Mouse (Mus musculus): Measurements from ENCODE around the gene Krt12. TPM values are rescaled to one million over a fixed set of nuclear protein-coding genes. Genes with fewer than 3 reads are reported as not detected.

Gene Krt12
- polyA plus RNA-seq (2017; shearing (Covaris generic)) = not detected

GRCm38 (mm10) chr11:99422159-99422558 is at the start of gene Krt12:
Krt12 (minus strand) TSS chr11:99422259.

DNA sequence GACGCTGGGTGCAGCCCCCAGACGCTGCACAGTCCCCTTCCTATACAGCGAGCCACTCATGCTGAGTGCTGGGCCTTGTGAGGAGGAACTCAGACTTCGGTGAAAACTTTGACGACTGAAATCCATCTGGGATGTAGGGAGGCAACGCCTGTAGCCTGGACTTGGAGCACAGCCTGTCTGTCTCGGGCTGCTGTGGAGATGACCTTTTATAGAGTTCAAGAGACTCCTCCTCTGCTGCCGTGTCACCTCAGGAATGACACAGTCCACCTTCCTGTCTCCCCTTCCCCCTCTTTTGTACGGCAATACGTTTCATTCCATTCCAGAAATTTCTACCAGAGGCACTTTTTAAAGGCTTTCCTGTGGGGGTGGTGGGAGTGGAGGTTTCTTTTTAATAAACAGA is 15.9 kb upstream of the Krt12 start, which contains the start of gene Krt20:
Gene Krt20 (minus strand): TSS at position 179 of the 400 bp plus-strand sequence.

DNA sequence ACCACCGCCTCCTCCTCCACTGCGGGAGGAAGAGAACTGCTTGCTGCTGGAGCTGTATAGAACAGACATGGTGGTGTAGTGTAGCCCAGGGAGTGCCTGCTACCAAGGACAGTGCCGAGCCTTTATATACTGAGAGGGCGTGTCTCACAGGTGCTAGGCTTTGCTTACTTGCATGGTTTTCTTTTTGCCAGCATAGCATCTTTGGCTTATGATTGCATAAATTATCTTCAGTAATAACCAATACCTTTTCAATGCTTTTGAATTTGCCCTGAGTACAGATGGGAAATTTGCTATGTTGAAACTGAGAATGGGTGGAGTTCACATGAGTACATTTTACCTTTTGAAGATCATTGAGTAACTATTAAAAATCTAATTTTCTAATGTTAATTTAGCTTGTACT is 32.8 kb downstream of the Krt12 start, which contains the start of gene Krt10:
Gene Krt10 (minus strand): TSS at position 101 of the 400 bp plus-strand sequence.

GRCm38 (mm10) chr11:99374803-99375202 is 47.3 kb downstream of the Krt12 start, which contains the start of gene Krt28:
Krt28 (minus strand) TSS chr11:99374903.

Other genes starting within 250 kb of the Krt12 start
- gene Smarce1, start 191.2 kb downstream of the Krt12 start, polyA plus RNA-seq (2017; shearing (Covaris generic)) = 205 TPM
- gene Krt222, start 178.2 kb downstream of the Krt12 start, polyA plus RNA-seq (2017; shearing (Covaris generic)) = 1.2 TPM
- gene Krt24, start 137.0 kb downstream of the Krt12 start, polyA plus RNA-seq (2017; shearing (Covaris generic)) = not detected
- not detected for gene Krt25, start 99.3 kb downstream of the Krt12 start, polyA plus RNA-seq (2017; shearing (Covaris generic))
- gene Krt26, start 84.3 kb downstream of the Krt12 start, polyA plus RNA-seq (2017; shearing (Covaris generic)) = not detected
- not detected for gene Krt27, start 71.2 kb downstream of the Krt12 start, polyA plus RNA-seq (2017; shearing (Covaris generic))
- gene Krt28, start 47.4 kb downstream of the Krt12 start, polyA plus RNA-seq (2017; shearing (Covaris generic)) = not detected
- gene Krt10, start 32.9 kb downstream of the Krt12 start, polyA plus RNA-seq (2017; shearing (Covaris generic)) = 12.6 TPM
- gene Krt20, start 15.9 kb upstream of the Krt12 start, polyA plus RNA-seq (2017; shearing (Covaris generic)) = not detected
- not detected for gene Krt23, start 70.9 kb upstream of the Krt12 start, polyA plus RNA-seq (2017; shearing (Covaris generic))
- gene Krt39, start 99.1 kb upstream of the Krt12 start, polyA plus RNA-seq (2017; shearing (Covaris generic)) = not detected
- gene Krt40, start 120.9 kb upstream of the Krt12 start, polyA plus RNA-seq (2017; shearing (Covaris generic)) = not detected
- gene Krtap3-3, start 128.6 kb upstream of the Krt12 start, polyA plus RNA-seq (2017; shearing (Covaris generic)) = not detected
- gene Krtap3-2, start 134.6 kb upstream of the Krt12 start, polyA plus RNA-seq (2017; shearing (Covaris generic)) = not detected
- not detected for gene Gm11939, start 137.2 kb upstream of the Krt12 start, polyA plus RNA-seq (2017; shearing (Covaris generic))
- gene Krtap3-1, start 144.4 kb upstream of the Krt12 start, polyA plus RNA-seq (2017; shearing (Covaris generic)) = not detected
- not detected for gene Krtap1-5, start 158.8 kb upstream of the Krt12 start, polyA plus RNA-seq (2017; shearing (Covaris generic))
- gene Krtap1-4, start 161.4 kb upstream of the Krt12 start, polyA plus RNA-seq (2017; shearing (Covaris generic)) = not detected
- gene Krtap1-3, start 169.1 kb upstream of the Krt12 start, polyA plus RNA-seq (2017; shearing (Covaris generic)) = not detected
- not detected for gene Krtap9-3, start 175.8 kb upstream of the Krt12 start, polyA plus RNA-seq (2017; shearing (Covaris generic))
- not detected for gene Gm11938, start 181.0 kb upstream of the Krt12 start, polyA plus RNA-seq (2017; shearing (Covaris generic))
- not detected for gene Gm11937, start 187.9 kb upstream of the Krt12 start, polyA plus RNA-seq (2017; shearing (Covaris generic))
- not detected for gene Krtap2-4, start 192.6 kb upstream of the Krt12 start, polyA plus RNA-seq (2017; shearing (Covaris generic))
- gene Gm11562, start 198.2 kb upstream of the Krt12 start, polyA plus RNA-seq (2017; shearing (Covaris generic)) = not detected
- not detected for gene Krtap4-1, start 206.0 kb upstream of the Krt12 start, polyA plus RNA-seq (2017; shearing (Covaris generic))
- not detected for gene Krtap4-2, start 212.8 kb upstream of the Krt12 start, polyA plus RNA-seq (2017; shearing (Covaris generic))
- not detected for gene Krtap4-7, start 221.8 kb upstream of the Krt12 start, polyA plus RNA-seq (2017; shearing (Covaris generic))
- not detected for gene Gm11555, start 228.0 kb upstream of the Krt12 start, polyA plus RNA-seq (2017; shearing (Covaris generic))
- not detected for gene Gm11563, start 236.7 kb upstream of the Krt12 start, polyA plus RNA-seq (2017; shearing (Covaris generic))
- gene Krtap4-6, start 243.7 kb upstream of the Krt12 start, polyA plus RNA-seq (2017; shearing (Covaris generic)) = not detected

All from activated CD4-positive, CD25-positive, alpha-beta regulatory T cell, adult 9 weeks (primary cell).